In genomic region chr3:130079794-130080193, GRCm38 (mm10) we compare ENCODE assay signal across 7 mouse cellular contexts. TPM values are rescaled to one million over a fixed set of nuclear protein-coding genes. Genes with fewer than 3 reads are reported as not detected.
DNase-seq lines count a peak whose midpoint lies in the region; ATAC-seq and TF ChIP-seq lines count a peak whose summit lies in the region.

No protein-coding gene starts in this region.

- 2% methylated on average over 1 of the region's 1 CpGs for WGBS in lung, adult 2 months

- H3K4me3 ChIP-seq in G1E (ENCODE audit: low read depth, low read length) = no peak overlapping the region
- H3K4me3 ChIP-seq in lung, adult 2 months (replicated peaks; ENCODE audit: extremely low read depth, low read depth, low read length) = no peak overlapping the region

- no peaks in the 10 kb centered on the region for H3K9me3 ChIP-seq in G1E (replicated peaks)

- peak; percentile 63 for DNase-seq in CD4-positive helper T cell, adult 2 months (ENCODE audit: low read depth, low spot score)
- DNase-seq in G1E (ENCODE audit: low spot score) = no peak
- peak; percentile 27 for DNase-seq in cerebellum, adult 11-12 months
- DNase-seq in forelimb bud, embryonic 11.5 days (ENCODE audit: low read depth, low spot score) = peak; percentile 78
- DNase-seq in kidney, postnatal 25 days = peak; percentile 55 to 77
- DNase-seq in lung, adult 2 months = peak; percentile 41
- DNase-seq in right cerebral cortex, adult 18-20 months = peak; percentile 66

- no peak for TF ChIP-seq POLR2A in lung, adult 2 months (IDR thresholded peaks at IDR 0.05; ENCODE audit: borderline replicate concordance, extremely low read depth, low read depth, low read length)

- H3K36me3 ChIP-seq in G1E (replicated peaks) = no peaks in the 10 kb centered on the region

- no peaks in the 10 kb centered on the region; the same call in 1 of the 2 replicates for H3K4me1 ChIP-seq in G1E (ENCODE audit: insufficient read depth, low read depth, low read length)
- no peaks in the 10 kb centered on the region for H3K4me1 ChIP-seq in lung, adult 2 months (ENCODE audit: control insufficient read depth, insufficient read depth, low read length)

- no peak; the same call in 1 of the 2 replicates for TF ChIP-seq CTCF in G1E (IDR thresholded peaks at IDR 0.05; ENCODE audit: low read depth, low read length)
- peak; percentile 31; the same call in 1 of the 2 replicates for TF ChIP-seq CTCF in lung, adult 2 months (IDR thresholded peaks at IDR 0.05; ENCODE audit: insufficient read depth, low read length)

- peaks cover 3% of the 10 kb centered on the region for H3K27me3 ChIP-seq in G1E (ENCODE audit: insufficient read depth, low read length)

- ATAC-seq in G1E (ENCODE audit: extremely low read depth, insufficient number of reproducible peaks, low FRiP score, poor library complexity, severe bottlenecking) = 0 out of 2 replicates have a peak, but pooled peaks have one; percentile 48

RNA-seq across cellular contexts. Expression of gene Sec24b, which starts 18.4 kb away (rescaled TPM):
- total RNA-seq in G1E (2014; fragmentation: Nextera tagmentation) = 64.9 and 70.3 TPM in 2 replicates
- total RNA-seq in G1E (2017) = 27.9 and 28.8 TPM in 2 replicates
- 96.0 and 98.5 TPM in 2 replicates for polyA plus RNA-seq in G1E (2012)
- polyA plus RNA-seq in lung, adult 2 months (2012; rRNA removed) = 63.4 and 72.6 TPM in 2 replicates

RNA-seq across cellular contexts. Expression of gene Col25a1, which starts 51.5 kb away (rescaled TPM):
- not detected in 2 replicates for total RNA-seq in G1E (2014; fragmentation: Nextera tagmentation)
- 0.06 and 0.22 TPM in 2 replicates for total RNA-seq in G1E (2017)
- polyA plus RNA-seq in G1E (2012) = not detected in 2 replicates
- 0.07 TPM in 2 replicates for polyA plus RNA-seq in lung, adult 2 months (2012; rRNA removed)
